Mouse (Mus musculus) kidney, adult 2 months (tissue): ENCODE measurements around the gene Ndufs8.

Source experiments
- CTCF ChIP-seq: fragments of 200-500 bp; conservative IDR thresholded peaks from 2 replicates; pipeline ENCODE4 v1.5.1; 2011; ENCODE audit warnings: low read depth, mild to moderate bottlenecking, control low read depth, low read length, moderate library complexity, mixed read lengths; ENCODE audit not compliant: insufficient read depth, insufficient read length
- POLR2A ChIP-seq: fragments of 200-500 bp; IDR thresholded peaks from one replicate; pipeline ENCODE4 v1.6.1; 2011; ENCODE audit warnings: low read depth, low read length, control low read depth

DNA sequence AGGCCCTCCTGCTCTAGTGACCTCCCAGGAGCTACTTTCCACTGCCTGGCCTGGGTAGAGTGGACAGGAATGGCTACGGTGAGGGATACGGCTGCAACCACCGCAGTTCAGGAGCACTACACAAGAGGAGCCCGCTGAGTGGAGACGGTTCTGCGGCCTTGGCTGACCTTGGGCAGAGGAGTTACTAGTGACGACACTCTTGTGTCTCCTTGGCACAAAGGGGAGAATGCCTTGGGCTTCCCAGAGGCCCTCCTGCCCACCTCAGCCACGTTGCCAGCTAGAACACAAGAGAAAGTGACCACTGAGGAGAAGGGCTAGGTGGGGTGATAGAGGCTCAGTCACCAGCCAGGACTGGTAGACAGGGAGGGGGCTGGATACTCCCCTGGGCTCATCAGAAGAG is 11.6 kb upstream of the Ndufs8 start:
- TF ChIP-seq CTCF (no peak), POLR2A (no peak)
